Mouse (Mus musculus) sigmoid colon, adult 10 weeks (tissue): Measurements from ENCODE around the gene Timm8a2. TPM values are rescaled to one million over a fixed set of nuclear protein-coding genes. Genes with fewer than 3 reads are reported as not detected.

Experiments
- polyA plus RNA-seq: library from polyadenylated mRNA; stranded (reverse); fragments of 350-450 nt; fragmentation: Illumina TruSeq; extraction: RNeasy Lipid Tissue Mini Kit (QIAGEN cat#74804); gene quantifications from one replicate; pipeline ENCODE4 v1.2.3, GENCODE M21; 2014; ENCODE audit warnings: low read depth, low replicate concordance

Gene Timm8a2
- not detected for polyA plus RNA-seq

DNA sequence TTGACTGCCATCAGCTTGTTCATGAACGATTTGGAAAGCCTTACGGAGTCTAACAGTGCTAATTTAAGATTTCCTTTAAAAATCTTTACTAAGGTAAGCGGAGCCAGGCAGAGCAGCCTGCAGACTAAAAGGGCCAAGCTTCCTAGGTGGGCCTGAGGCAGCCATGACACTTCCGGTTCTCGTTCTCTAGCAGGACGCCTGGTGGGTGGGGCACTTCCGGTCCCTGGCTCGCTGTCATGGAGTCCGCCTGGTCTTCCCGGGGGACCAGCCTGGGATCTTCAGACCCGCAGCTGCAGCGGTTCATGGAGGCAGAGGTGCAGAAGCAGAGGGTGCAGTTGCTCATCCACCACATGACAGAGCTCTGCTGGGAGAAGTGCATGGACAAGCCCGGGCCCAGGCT lies at the start of gene Timm8a2:
Gene Timm8a2, plus strand, starts transcription at position 224 of the 400 bp plus-strand sequence.

Other genes with a start within 250 kb of the Timm8a2 start
- 33.8 TPM for gene Dock9, start 236.8 kb upstream of the Timm8a2 start, polyA plus RNA-seq
- gene Ubac2, start 156.1 kb upstream of the Timm8a2 start, polyA plus RNA-seq: 8.9 TPM
- gene Gpr18, start 118.9 kb upstream of the Timm8a2 start, polyA plus RNA-seq: 1.2 TPM
- gene Gpr183, start 69.5 kb upstream of the Timm8a2 start, polyA plus RNA-seq: 2.2 TPM
- gene Tm9sf2, start 72.4 kb downstream of the Timm8a2 start, polyA plus RNA-seq: 1,392 TPM
- 62.0 TPM for gene Clybl, start 147.0 kb downstream of the Timm8a2 start, polyA plus RNA-seq